Mouse (Mus musculus): ENCODE results near the gene Asphd2. TPM values are rescaled to one million over a fixed set of nuclear protein-coding genes. Genes with fewer than 3 reads are reported as not detected.
"Not testable (repeated sequence)": the region's sequence is repeated elsewhere in the genome, so short reads cannot be mapped to it uniquely, and the experiment has no call there.

Gene Asphd2
- 58.3 and 65.7 TPM in 2 replicates for polyA plus RNA-seq (2016; fragmentation: Nextera tagmentation; extraction: Ambion mirVana)

DNA sequence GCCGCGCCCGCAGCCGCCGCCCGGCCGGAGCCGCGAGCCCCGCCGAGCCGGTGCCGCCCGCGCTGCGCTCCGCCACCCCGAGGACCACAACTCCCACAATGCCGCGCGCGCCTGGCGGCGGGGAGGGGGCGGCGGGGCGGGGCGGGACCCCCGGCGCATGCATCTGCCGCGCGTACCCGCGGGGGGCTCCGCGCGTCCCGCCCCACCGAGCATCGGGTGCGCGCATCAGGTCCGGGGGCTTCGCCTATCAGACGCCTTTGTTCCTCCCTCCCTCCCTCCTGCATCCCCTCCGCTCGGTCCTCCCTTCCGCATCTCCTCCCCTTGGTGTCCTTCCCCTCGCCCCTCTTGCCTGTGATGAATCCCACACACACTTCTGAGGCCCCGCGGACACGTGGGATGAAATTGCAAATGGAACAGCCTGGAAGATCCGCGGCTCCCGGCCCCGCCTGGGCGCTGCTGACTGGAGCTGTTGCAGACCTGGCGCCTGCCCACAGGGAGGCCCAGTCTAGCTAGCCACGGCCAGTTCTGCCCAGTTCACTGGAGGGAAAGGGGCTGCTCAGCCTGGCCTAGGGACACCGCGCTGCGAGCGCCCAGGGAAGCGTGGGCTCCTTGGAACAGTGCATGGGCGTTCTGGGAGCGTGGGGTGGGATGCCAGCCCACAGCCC lies at the start of gene Asphd2:
TSS of gene Asphd2 (minus strand) at position 88 of the 665 bp plus-strand sequence.
- peaks cover 16% of the 10 kb centered on the region for H3K36me3 ChIP-seq
- H3K27ac ChIP-seq (replicated peaks) = peak within 1 kb of the TSS; percentile 84
- peaks cover 25% of the 10 kb centered on the region for H3K27me3 ChIP-seq
- H3K9ac ChIP-seq (replicated peaks) = peak within 1 kb of the TSS; percentile 77
- peak within 1 kb of the TSS; percentile 69 for H3K4me3 ChIP-seq
- peak within 1 kb of the TSS; percentile 89 for H3K4me2 ChIP-seq (replicated peaks)
- H3K4me1 ChIP-seq = peaks cover 34% of the 10 kb centered on the region
- no peaks in the 10 kb centered on the region for H3K9me3 ChIP-seq
- WGBS = under 1% methylated on average over 59 of the region's 67 CpGs
- peak; percentile 89 for ATAC-seq (ENCODE audit: low FRiP score, low read depth)

DNA sequence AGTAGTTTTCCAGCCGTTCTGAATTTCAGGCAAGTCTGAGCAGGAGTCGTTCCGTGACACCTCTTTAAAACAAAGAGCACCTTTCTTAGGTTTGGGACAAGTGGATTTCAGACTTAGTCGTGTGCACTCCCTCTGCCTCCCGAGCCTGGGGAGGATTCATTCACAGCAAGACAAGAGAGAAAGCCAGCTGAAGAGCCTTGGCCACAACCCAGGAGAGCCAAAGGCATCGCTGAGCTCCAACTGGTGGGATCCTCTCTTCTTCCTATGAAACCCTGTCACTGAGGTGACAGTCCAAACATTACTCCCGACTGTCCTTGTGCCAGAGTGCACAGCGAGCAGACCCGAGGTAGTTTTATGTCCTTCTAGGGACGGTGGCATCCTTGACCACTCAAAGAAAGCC lies 43.9 kb upstream of the Asphd2 start:
- no peaks in the 10 kb centered on the region for H3K4me1 ChIP-seq
- ATAC-seq (ENCODE audit: low FRiP score, low read depth) = no peak
- no peak overlapping the region for H3K4me2 ChIP-seq (replicated peaks)
- no peak overlapping the region for H3K27ac ChIP-seq (replicated peaks)
- WGBS = 71% methylated on average over 10 of the region's 10 CpGs
- no peaks in the 10 kb centered on the region for H3K9me3 ChIP-seq
- no peak overlapping the region for H3K4me3 ChIP-seq
- H3K36me3 ChIP-seq = no peaks in the 10 kb centered on the region
- H3K27me3 ChIP-seq = peaks cover 22% of the 10 kb centered on the region
- H3K9ac ChIP-seq (replicated peaks) = no peak overlapping the region

DNA sequence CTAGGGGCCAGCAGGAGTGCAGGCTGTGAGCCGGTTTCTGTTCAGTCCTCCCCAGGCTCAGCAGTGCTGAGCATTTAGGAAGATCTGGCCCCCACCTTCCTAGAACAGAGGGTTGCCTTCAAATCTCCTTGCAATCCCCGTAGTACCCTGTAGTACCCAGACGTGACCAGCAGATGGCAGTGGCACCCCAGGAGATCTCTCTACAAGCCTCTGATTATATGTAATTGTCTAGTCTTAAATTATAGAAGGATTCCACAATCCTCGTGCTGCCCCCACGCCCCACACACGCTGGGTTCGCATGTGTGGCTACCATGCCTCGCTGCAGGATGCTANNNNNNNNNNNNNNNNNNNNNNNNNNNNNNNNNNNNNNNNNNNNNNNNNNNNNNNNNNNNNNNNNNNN lies 38.3 kb upstream of the Asphd2 start:
- H3K36me3 ChIP-seq = no peaks in the 10 kb centered on the region
- peaks cover 64% of the 10 kb centered on the region for H3K27me3 ChIP-seq
- H3K4me2 ChIP-seq (replicated peaks) = no peak overlapping the region
- peaks cover 19% of the 10 kb centered on the region for H3K4me1 ChIP-seq
- no peak overlapping the region for H3K4me3 ChIP-seq
- under 1% methylated on average over 8 of the region's 8 CpGs for WGBS
- H3K9me3 ChIP-seq = no peaks in the 10 kb centered on the region
- H3K9ac ChIP-seq (replicated peaks) = no peak overlapping the region
- ATAC-seq (ENCODE audit: low FRiP score, low read depth) = 0 out of 2 replicates have a peak, but pooled peaks have one; percentile 20
- H3K27ac ChIP-seq (replicated peaks) = no peak overlapping the region

DNA sequence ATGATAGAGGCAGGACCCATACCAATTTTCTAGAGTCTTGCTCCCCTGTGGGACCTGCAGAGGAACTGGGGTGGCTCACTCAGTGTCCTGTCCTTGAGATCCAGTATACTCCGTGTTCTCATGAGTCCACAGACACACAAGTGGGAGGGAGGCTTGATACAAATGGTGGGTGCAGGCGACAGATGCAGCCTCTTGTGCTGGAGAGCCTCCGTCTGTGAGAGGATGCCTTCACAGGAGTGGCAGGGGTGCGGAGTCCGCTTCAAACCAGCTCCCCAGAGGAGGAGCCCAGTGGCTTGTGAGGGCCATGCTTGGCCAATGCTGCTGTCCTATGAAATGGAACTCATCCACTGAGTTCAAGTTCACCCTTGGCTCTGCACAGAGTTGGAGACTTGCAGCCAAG lies 37.4 kb upstream of the Asphd2 start:
- Histone ChIP-seq H3K27me3 (peaks cover 63% of the 10 kb centered on the region), H3K4me3 (no peak overlapping the region), H3K9me3 (no peaks in the 10 kb centered on the region), H3K36me3 (no peaks in the 10 kb centered on the region), H3K9ac (replicated peaks) (no peak overlapping the region; the same call in 1 of the 2 replicates), H3K4me1 (peaks cover 19% of the 10 kb centered on the region), H3K27ac (replicated peaks) (no peak overlapping the region), H3K4me2 (replicated peaks) (no peak overlapping the region)
- 36% methylated on average over 5 of the region's 5 CpGs for WGBS
- ATAC-seq (ENCODE audit: low FRiP score, low read depth) = no peak

DNA sequence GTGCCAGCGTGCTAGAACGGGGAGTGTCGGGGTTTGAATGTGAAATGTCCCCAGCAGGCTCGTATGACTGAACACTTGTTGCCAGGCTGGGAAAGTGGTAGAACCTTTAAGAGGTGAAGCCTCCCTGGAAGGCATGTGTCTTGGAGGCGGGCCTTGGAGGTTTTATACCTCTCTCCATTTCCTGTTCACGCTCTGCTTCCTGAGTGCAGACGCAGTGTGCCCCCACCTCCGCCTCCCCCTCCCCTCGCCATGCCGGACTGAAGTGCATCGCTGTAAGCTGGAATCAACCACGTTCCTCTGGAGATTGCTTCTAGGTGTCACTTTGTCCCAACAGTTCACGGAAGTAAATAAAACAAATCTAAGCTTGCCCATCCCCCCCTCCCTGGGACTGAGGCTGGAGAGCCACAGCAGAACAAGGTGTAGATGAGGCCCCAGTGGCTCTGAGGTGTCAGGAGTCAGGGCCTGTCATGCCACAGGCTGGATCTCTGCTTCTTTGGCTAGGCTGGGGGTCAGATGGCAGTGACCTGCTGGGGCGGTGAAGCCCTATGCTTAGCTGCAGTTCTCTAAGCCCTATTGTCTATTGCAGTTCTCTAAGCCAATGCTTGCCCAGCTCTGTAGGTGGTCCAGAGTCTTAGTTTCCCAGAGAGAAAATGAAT lies 36.6 kb upstream of the Asphd2 start:
- no peak overlapping the region for H3K4me2 ChIP-seq (replicated peaks)
- WGBS = 19% methylated on average over 14 of the region's 14 CpGs
- H3K9me3 ChIP-seq = no peaks in the 10 kb centered on the region
- ATAC-seq (ENCODE audit: low FRiP score, low read depth) = no peak
- H3K4me1 ChIP-seq = peaks cover 19% of the 10 kb centered on the region
- no peak overlapping the region for H3K27ac ChIP-seq (replicated peaks)
- no peaks in the 10 kb centered on the region for H3K36me3 ChIP-seq
- peaks cover 71% of the 10 kb centered on the region for H3K27me3 ChIP-seq
- H3K4me3 ChIP-seq = no peak overlapping the region
- no peak overlapping the region; the same call in 1 of the 2 replicates for H3K9ac ChIP-seq (replicated peaks)

DNA sequence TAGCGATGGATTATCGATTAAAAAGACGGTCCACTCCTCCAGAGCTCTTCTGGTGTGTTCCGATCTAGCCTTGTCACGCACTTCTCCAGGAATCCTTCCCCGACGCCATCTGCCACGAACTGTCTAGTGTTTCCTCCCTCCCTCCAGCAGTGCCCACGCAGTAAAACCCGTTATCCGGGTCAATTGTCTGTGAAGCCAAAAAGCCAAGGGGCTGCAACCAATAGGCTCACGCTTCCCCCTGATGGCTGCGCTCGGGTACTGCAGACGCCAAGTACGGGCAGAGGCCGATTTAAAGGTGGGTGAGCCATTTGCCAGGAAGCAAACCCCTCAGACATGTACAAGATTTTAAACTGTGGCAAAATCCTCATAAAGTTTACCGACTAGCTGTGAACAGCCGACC lies 34.3 kb upstream of the Asphd2 start:
- peaks cover 82% of the 10 kb centered on the region for H3K27me3 ChIP-seq
- H3K4me1 ChIP-seq = peaks cover 19% of the 10 kb centered on the region

DNA sequence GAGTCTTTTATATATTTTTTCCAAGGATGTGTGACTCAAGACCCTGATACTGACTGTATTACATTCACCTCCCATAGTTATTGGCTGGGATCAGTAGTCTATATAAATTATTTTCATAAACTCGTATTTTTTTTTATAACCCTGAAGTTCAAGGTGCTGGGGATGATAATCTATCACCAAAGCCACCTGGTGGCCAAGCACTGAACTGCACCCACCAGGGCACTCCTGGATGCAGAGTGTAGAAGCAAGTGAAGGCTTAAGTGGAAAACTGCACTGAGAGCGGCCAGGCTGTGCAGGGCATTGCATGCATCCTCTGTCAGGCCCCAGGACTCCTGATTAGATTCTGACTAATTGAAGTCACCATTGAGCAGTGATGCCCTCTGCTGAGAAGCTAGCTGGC lies 32.6 kb upstream of the Asphd2 start:
- Histone ChIP-seq H3K4me1 (peaks cover 15% of the 10 kb centered on the region), H3K4me3 (no peak overlapping the region), H3K27ac (replicated peaks) (no peak overlapping the region), H3K9ac (replicated peaks) (no peak overlapping the region), H3K4me2 (replicated peaks) (no peak overlapping the region), H3K27me3 (peaks cover 88% of the 10 kb centered on the region), H3K9me3 (no peaks in the 10 kb centered on the region), H3K36me3 (no peaks in the 10 kb centered on the region)
- ATAC-seq (ENCODE audit: low FRiP score, low read depth) = no peak
- 47% methylated on average over 2 of the region's 2 CpGs for WGBS

More for the DNA sequence above, 34.3 kb upstream of the Asphd2 start:
- H3K4me2 ChIP-seq (replicated peaks) = peak overlapping the region; percentile 41
- H3K36me3 ChIP-seq = no peaks in the 10 kb centered on the region
- WGBS = 11% methylated on average over 19 of the region's 19 CpGs
- H3K4me3 ChIP-seq = peak overlapping the region; percentile 14; the same call in 1 of the 2 replicates
- no peak overlapping the region for H3K27ac ChIP-seq (replicated peaks)
- no peak overlapping the region for H3K9ac ChIP-seq (replicated peaks)
- H3K9me3 ChIP-seq = no peaks in the 10 kb centered on the region
- ATAC-seq (ENCODE audit: low FRiP score, low read depth) = peak; percentile 42; the same call in 1 of the 2 replicates

DNA sequence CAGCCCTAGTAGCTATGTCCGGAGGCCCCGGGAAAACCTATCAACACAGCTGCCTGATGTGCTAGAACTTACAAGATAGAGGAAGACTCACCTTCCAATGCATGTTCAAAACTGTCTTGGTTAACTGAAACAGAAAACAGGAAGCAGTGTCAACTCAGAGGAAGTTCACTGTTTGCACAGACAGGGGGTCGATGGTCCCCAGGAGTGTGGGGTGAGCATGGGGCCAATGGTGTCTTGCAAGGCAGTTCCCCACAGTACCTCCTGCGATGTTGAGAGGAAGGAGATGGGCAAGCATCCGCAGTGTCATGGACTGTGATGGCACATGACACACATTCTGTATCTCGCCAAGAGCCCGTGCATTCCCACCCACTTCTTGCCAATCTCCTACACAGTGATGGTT lies 32.0 kb upstream of the Asphd2 start:
- peaks cover 88% of the 10 kb centered on the region for H3K27me3 ChIP-seq
- 89% methylated on average over 7 of the region's 7 CpGs for WGBS

DNA sequence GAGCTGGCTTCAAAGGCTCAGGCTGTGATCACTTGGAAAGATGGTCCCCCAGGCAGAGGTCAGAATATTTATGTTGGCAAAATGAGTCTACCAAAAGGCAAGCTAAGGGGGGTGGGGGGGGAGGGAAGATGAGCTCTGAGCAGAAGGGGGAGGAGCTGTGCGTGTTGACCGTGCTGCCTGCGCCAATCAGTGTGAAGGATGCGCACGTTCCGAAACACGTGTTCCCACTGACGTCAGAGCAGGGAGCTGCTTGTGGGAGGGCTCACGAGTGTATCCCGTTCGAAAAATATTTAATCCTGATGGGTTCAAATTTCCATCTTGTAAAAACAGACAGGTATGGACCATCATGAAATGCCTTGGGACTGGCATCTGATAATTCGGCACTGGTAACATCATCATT lies 24.9 kb upstream of the Asphd2 start:
- Histone ChIP-seq H3K27me3 (peaks cover 65% of the 10 kb centered on the region), H3K4me2 (replicated peaks) (peak overlapping the region; percentile 19; the same call in 1 of the 2 replicates), H3K4me1 (peaks cover 13% of the 10 kb centered on the region), H3K9me3 (no peaks in the 10 kb centered on the region), H3K27ac (replicated peaks) (no peak overlapping the region), H3K4me3 (no peak overlapping the region), H3K36me3 (no peaks in the 10 kb centered on the region), H3K9ac (replicated peaks) (no peak overlapping the region)
- no peak for ATAC-seq (ENCODE audit: low FRiP score, low read depth)
- 32% methylated on average over 12 of the region's 12 CpGs for WGBS

More for the DNA sequence above, 32.0 kb upstream of the Asphd2 start:
- Histone ChIP-seq H3K36me3 (no peaks in the 10 kb centered on the region), H3K27ac (replicated peaks) (no peak overlapping the region), H3K4me3 (no peak overlapping the region), H3K4me1 (peaks cover 8% of the 10 kb centered on the region), H3K4me2 (replicated peaks) (no peak overlapping the region), H3K9me3 (no peaks in the 10 kb centered on the region), H3K9ac (replicated peaks) (no peak overlapping the region)
- no peak for ATAC-seq (ENCODE audit: low FRiP score, low read depth)

DNA sequence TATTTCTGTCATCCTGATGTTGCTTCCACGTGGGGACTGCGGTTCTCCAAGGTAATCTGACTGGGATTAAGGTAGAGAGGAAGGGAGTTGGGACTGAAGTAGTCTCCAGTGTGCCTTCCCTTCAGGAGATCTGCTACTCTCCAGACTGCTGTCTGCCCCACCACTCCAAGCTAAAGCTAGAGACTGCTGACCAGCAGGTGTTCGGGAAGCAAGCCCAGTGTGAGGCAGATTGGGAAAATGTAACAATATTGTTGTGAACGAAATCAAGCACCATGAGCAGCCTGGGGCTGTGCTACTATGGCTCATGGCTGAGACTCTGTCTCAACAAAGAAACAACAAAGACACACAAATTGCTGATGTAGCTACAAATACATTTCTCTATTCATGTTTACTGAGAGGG lies 23.4 kb upstream of the Asphd2 start:
- ATAC-seq (ENCODE audit: low FRiP score, low read depth) = no peak
- Histone ChIP-seq H3K9ac (replicated peaks) (no peak overlapping the region), H3K4me2 (replicated peaks) (no peak overlapping the region), H3K27ac (replicated peaks) (no peak overlapping the region), H3K4me3 (no peak overlapping the region), H3K36me3 (no peaks in the 10 kb centered on the region), H3K4me1 (peaks cover 13% of the 10 kb centered on the region), H3K9me3 (no peaks in the 10 kb centered on the region), H3K27me3 (peaks cover 50% of the 10 kb centered on the region)
- WGBS = 50% methylated on average over 4 of the region's 4 CpGs

DNA sequence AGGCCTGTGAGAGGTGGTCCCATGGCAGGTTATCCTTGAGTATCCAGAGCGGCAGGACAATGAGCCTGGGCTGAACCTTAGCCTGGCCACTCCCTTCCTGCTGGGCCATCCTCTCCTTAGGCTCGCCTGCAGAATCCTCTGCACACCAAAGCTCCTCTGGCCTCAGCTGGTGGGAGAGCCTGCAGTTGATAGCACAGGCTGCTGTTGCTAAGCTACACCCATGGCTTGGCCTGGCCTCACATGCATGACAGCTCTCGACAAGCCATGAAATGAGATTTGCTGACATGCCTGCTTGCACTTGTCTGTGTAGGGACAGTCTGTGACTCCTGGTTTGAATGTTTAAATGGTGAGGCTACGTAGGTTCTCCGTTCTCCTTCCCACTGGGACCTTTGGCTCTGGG lies 22.0 kb upstream of the Asphd2 start:
- peak overlapping the region; percentile 77 for H3K27ac ChIP-seq (replicated peaks)
- 0 out of 2 replicates have a peak overlapping the region, but pooled peaks have one; percentile 4 for H3K4me2 ChIP-seq (replicated peaks)
- no peaks in the 10 kb centered on the region for H3K36me3 ChIP-seq
- no peak overlapping the region for H3K4me3 ChIP-seq
- 21% methylated on average over 5 of the region's 5 CpGs for WGBS
- no peaks in the 10 kb centered on the region for H3K9me3 ChIP-seq
- peaks cover 40% of the 10 kb centered on the region for H3K27me3 ChIP-seq
- no peak overlapping the region for H3K9ac ChIP-seq (replicated peaks)
- peak; percentile 84 for ATAC-seq (ENCODE audit: low FRiP score, low read depth)
- peaks cover 25% of the 10 kb centered on the region for H3K4me1 ChIP-seq

DNA sequence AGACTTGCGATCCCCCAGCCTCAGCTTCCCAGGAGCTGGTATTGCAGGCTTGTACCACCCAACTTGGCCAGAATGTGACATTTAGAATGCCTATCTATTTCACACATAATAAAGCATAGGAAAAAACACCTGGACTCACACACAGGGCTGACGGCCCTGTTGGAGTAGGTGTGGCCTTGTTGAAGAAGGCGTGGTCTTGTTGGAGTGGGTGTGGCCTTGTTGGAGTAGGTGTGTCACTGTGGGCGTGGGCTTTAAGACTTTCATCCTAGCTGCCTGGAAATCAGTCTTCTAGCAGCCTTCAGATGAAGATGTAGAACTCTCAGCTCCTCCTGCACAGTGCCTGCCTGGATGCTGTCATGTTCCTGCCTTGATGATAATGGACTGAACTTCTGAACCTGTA lies 18.1 kb upstream of the Asphd2 start:
- Histone ChIP-seq H3K4me1 (peaks cover 43% of the 10 kb centered on the region), H3K27me3 (peaks cover 14% of the 10 kb centered on the region; the same call in 1 of the 2 replicates)

More for the DNA sequence above, 18.1 kb upstream of the Asphd2 start:
- H3K4me3 ChIP-seq; H3K4me2 ChIP-seq (replicated peaks); ATAC-seq (ENCODE audit: low FRiP score, low read depth); H3K9me3 ChIP-seq; H3K9ac ChIP-seq (replicated peaks); H3K36me3 ChIP-seq: not testable (repeated sequence)
- WGBS = 94% methylated on average over 4 of the region's 4 CpGs
- peak overlapping the region; percentile 73 for H3K27ac ChIP-seq (replicated peaks)

Measured in midbrain, embryonic 12.5 days (tissue).